Mouse (Mus musculus) frontal cortex, postnatal 36 days (tissue): Measurements from ENCODE around the gene Lin7c.

Experiments
- DNase-seq, 2 experiments: peaks; one replicate each; pipeline ENCODE4 v3.0.0; 2022; ENCODE audit warnings: low spot score in 2 of 2

Gene Lin7c

GRCm38 (mm10) chr2:109942810-109943570 lies 52.3 kb downstream of the Lin7c start:
- no peak for DNase-seq

- DNase-seq = no peak
These were observed 54.3 kb downstream of the Lin7c start for GRCm38 (mm10) chr2:109944995-109945394.

GRCm38 (mm10) chr2:109945532-109945931 lies 54.9 kb downstream of the Lin7c start:
- DNase-seq = no peak

- no peak for DNase-seq
These were observed 55.8 kb downstream of the Lin7c start for GRCm38 (mm10) chr2:109946426-109946825.

- no peak for DNase-seq
These were observed 58.9 kb downstream of the Lin7c start for GRCm38 (mm10) chr2:109949519-109949918.

- no peak for DNase-seq
These were observed 59.7 kb downstream of the Lin7c start for GRCm38 (mm10) chr2:109950311-109950710.
